Mouse (Mus musculus) limb, embryonic 14.5 days (tissue): ENCODE measurements around the gene Ssbp3. TPM values are rescaled to one million over a fixed set of nuclear protein-coding genes. Genes with fewer than 3 reads are reported as not detected.

Experiments used
- ATAC-seq: fragments of 200-750 bp; cut with Nextera tagmentation; 2 replicates; pipeline ENCODE4 v1.8.0; 2017; ENCODE audit warnings: low read depth, moderate number of reproducible peaks, moderate TSS enrichment; ENCODE audit not compliant: low FRiP score
- DNase-seq: peaks from one replicate; pipeline ENCODE4 v3.0.0-alpha.2; 2015; ENCODE audit warnings: low spot score
- H3K27ac ChIP-seq: fragments of 300-500 bp; sonication (generic); replicated peaks from 2 replicates; pipeline ENCODE4 v1.5.1; 2014; ENCODE audit warnings: low read depth, mild to moderate bottlenecking, low read length, moderate library complexity, mixed read lengths
- H3K27me3 ChIP-seq: fragments of 300-500 bp; sonication (generic); 2 replicates; pipeline ENCODE4 v1.6.1; 2014; ENCODE audit warnings: low read length, mixed read lengths; ENCODE audit not compliant: control insufficient read depth, insufficient read depth
- H3K36me3 ChIP-seq: fragments of 300-500 bp; sonication (generic); 2 replicates; pipeline ENCODE4 v1.6.1; 2014; ENCODE audit warnings: mild to moderate bottlenecking, low read length, moderate library complexity, mixed read lengths; ENCODE audit not compliant: control insufficient read depth, insufficient read depth
- H3K4me1 ChIP-seq: fragments of 300-500 bp; sonication (generic); 2 replicates; pipeline ENCODE4 v1.6.1; 2014; ENCODE audit warnings: antibody characterized with exemption, low read length, mixed read lengths; ENCODE audit not compliant: control insufficient read depth, insufficient read depth
- H3K4me2 ChIP-seq: fragments of 300-500 bp; sonication (generic); replicated peaks from 2 replicates; pipeline ENCODE4 v1.6.1; 2014; ENCODE audit warnings: low read depth, mild to moderate bottlenecking, low read length, moderate library complexity; ENCODE audit not compliant: severe bottlenecking
- H3K4me3 ChIP-seq: fragments of 300-500 bp; sonication (generic); replicated peaks from 2 replicates; pipeline ENCODE4 v1.5.1; 2014; ENCODE audit warnings: low read length
- H3K9ac ChIP-seq: fragments of 300-500 bp; sonication (generic); 2 replicates; pipeline ENCODE4 v1.6.1; 2014; ENCODE audit warnings: mild to moderate bottlenecking, low read depth, low read length, moderate library complexity; ENCODE audit not compliant: severe bottlenecking
- H3K9me3 ChIP-seq: fragments of 300-500 bp; sonication (generic); 2 replicates; pipeline ENCODE4 v1.6.1; 2016; ENCODE audit warnings: low read length; ENCODE audit not compliant: control insufficient read depth
- POLR2A ChIP-seq: fragments of 200-500 bp; IDR thresholded peaks from 2 replicates; pipeline ENCODE4 v1.8.0; 2012; ENCODE audit warnings: inconsistent platforms, mild to moderate bottlenecking, moderate library complexity, borderline replicate concordance; ENCODE audit not compliant: insufficient read depth, insufficient read length; ENCODE audit errors: extremely low read depth
- WGBS: fragments of 180-500 bp; shearing (Covaris S2); extraction: QIAGEN DNeasy Blood & Tissue Kit; methylation state at CpG from one replicate; pipeline ENCODE4 v1.1.7; 2014; 5-methylcytosine and 5-hydroxymethylcytosine counted together
- polyA plus RNA-seq, 2 experiments: library from polyadenylated mRNA; depleted of rRNA in 1 of 2; stranded (reverse) in 1 of 2; unstranded in 1 of 2; fragments of >200 nt; fragmentation: Nextera tagmentation in 1 of 2; extraction: Ambion mirVana in 1 of 2; gene quantifications; 2 replicates each; pipeline versions ENCODE4 v1.2.1 to v1.2.3; 2012 to 2014

Gene Ssbp3
- polyA plus RNA-seq, 2 experiments: 94.3 to 191 TPM

- ATAC-seq: no peak
- 68% methylated on average over 3 of the region's 3 CpGs for WGBS
- H3K4me1 ChIP-seq: peaks cover 20% of the 10 kb centered on the region
These were observed 93.8 kb downstream of the Ssbp3 start for GRCm38 (mm10) chr4:107004346-107004745.

GRCm38 (mm10) chr4:107005166-107005565, 94.7 kb downstream of the Ssbp3 start:
- H3K4me2 ChIP-seq: no peak overlapping the region
- H3K27me3 ChIP-seq: no peaks in the 10 kb centered on the region
- no peak for ATAC-seq
- DNase-seq: no peak
- H3K9me3 ChIP-seq: no peaks in the 10 kb centered on the region
- TF ChIP-seq POLR2A: no peak
- WGBS: 71% methylated on average over 5 of the region's 5 CpGs
- H3K9ac ChIP-seq: no peak overlapping the region
- H3K36me3 ChIP-seq: peaks cover 17% of the 10 kb centered on the region; the same call in 1 of the 2 replicates
- peaks cover 20% of the 10 kb centered on the region for H3K4me1 ChIP-seq
- H3K27ac ChIP-seq: no peak overlapping the region
- H3K4me3 ChIP-seq: no peak overlapping the region

More at GRCm38 (mm10) chr4:107004346-107004745, 93.8 kb downstream of the Ssbp3 start:
- Histone ChIP-seq H3K27ac (no peak overlapping the region), H3K27me3 (no peaks in the 10 kb centered on the region), H3K9me3 (no peaks in the 10 kb centered on the region), H3K9ac (no peak overlapping the region), H3K36me3 (peaks cover 9% of the 10 kb centered on the region; the same call in 1 of the 2 replicates), H3K4me2 (no peak overlapping the region), H3K4me3 (no peak overlapping the region)
- no peak for TF ChIP-seq POLR2A
- no peak for DNase-seq

GRCm38 (mm10) chr4:107006229-107006628, 95.7 kb downstream of the Ssbp3 start:
- DNase-seq (no peak), ATAC-seq (no peak)
- no peaks in the 10 kb centered on the region for H3K9me3 ChIP-seq
- no peak overlapping the region for H3K4me3 ChIP-seq
- H3K4me2 ChIP-seq: no peak overlapping the region
- peaks cover 17% of the 10 kb centered on the region for H3K4me1 ChIP-seq
- no peak for TF ChIP-seq POLR2A
- no peaks in the 10 kb centered on the region for H3K27me3 ChIP-seq
- 45% methylated on average over 4 of the region's 4 CpGs for WGBS
- peaks cover 26% of the 10 kb centered on the region; the same call in 1 of the 2 replicates for H3K36me3 ChIP-seq
- no peak overlapping the region for H3K27ac ChIP-seq
- no peak overlapping the region for H3K9ac ChIP-seq

- DNase-seq: no peak
- WGBS: 94% methylated on average over 6 of the region's 6 CpGs
- no peak overlapping the region for H3K4me3 ChIP-seq
- H3K4me2 ChIP-seq: no peak overlapping the region
- ATAC-seq: no peak
- no peak overlapping the region for H3K27ac ChIP-seq
- peaks cover 32% of the 10 kb centered on the region; the same call in 1 of the 2 replicates for H3K36me3 ChIP-seq
- no peaks in the 10 kb centered on the region for H3K27me3 ChIP-seq
- no peak overlapping the region for H3K9ac ChIP-seq
- peaks cover 12% of the 10 kb centered on the region for H3K4me1 ChIP-seq
- no peak for TF ChIP-seq POLR2A
- H3K9me3 ChIP-seq: no peaks in the 10 kb centered on the region
These were observed 96.3 kb downstream of the Ssbp3 start for GRCm38 (mm10) chr4:107006807-107007206.

GRCm38 (mm10) chr4:107007359-107007758, 96.9 kb downstream of the Ssbp3 start:
- Histone ChIP-seq H3K27ac (no peak overlapping the region), H3K9ac (no peak overlapping the region), H3K4me3 (no peak overlapping the region), H3K9me3 (no peaks in the 10 kb centered on the region), H3K4me2 (no peak overlapping the region), H3K36me3 (peaks cover 32% of the 10 kb centered on the region; the same call in 1 of the 2 replicates), H3K4me1 (peaks cover 12% of the 10 kb centered on the region), H3K27me3 (no peaks in the 10 kb centered on the region)
- ATAC-seq: no peak
- DNase-seq: no peak
- no peak for TF ChIP-seq POLR2A
- 93% methylated on average over 8 of the region's 8 CpGs for whole genome bisulfite sequencing
